Mouse (Mus musculus) left cerebral cortex, postnatal 14 days (tissue): ENCODE measurements around the gene Entpd8. TPM values are rescaled to one million over a fixed set of nuclear protein-coding genes. Genes with fewer than 3 reads are reported as not detected.

Source experiments
- DNase-seq, 2 experiments: peaks; one replicate each; pipeline ENCODE4 v3.0.0; 2021 to 2022; ENCODE audit warnings: low spot score in 2 of 2, mixed read lengths in 1 of 2
- intact Hi-C: fragments of 180-260 bp; cut with DNase I; formaldehyde crosslinking; loops from one replicate; pipeline ENCODE4 v1.15.1; 2025
- microRNA-seq, 2 experiments: library from miRNA; unstranded; fragments of <30 nt; microRNA quantifications; one replicate each; pipeline ENCODE4 v1.2.0; 2022
- total RNA-seq, 2 experiments: library from RNA; stranded (reverse); gene quantifications; 2 replicates each; pipeline ENCODE4 v1.2.3; 2021

Entpd8 gene
- total RNA-seq, 2 experiments from 2014 or later = not detected

GRCm38 (mm10) chr2:25126011-25127010, 46.2 kb downstream of the Entpd8 start:
- intact Hi-C loops = loop anchor here (5.0 kb wide), 1 partner anchor 51 kb away; no protein-coding TSS in a partner anchor
- DNase-seq = peak; percentile 31 to 36

DNA sequence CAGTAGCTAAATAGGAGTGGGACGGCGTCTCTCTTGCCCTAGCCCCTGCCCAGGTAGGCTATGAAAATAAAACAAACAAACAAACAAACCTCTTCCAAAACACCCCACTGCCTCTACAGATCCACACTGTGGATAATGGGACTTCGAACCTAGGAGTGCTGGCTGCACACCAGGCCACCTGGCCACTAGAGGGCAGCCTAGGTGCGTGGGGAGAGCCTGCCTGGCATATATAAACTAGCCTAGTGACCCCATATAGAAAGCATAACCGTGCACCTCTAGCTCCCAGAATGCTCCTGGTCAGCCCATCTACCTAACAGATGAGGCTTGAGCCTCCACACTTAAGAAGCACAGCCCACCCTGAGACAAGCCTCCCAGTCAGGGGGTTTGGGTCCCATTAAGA, 47.1 kb downstream of the Entpd8 start:
- DNase-seq = peak in 1 of 2 experiments; percentile 43
- intact Hi-C loops = loop anchor here (5.0 kb wide), 1 partner anchor 50 kb away; no protein-coding TSS in a partner anchor

DNA sequence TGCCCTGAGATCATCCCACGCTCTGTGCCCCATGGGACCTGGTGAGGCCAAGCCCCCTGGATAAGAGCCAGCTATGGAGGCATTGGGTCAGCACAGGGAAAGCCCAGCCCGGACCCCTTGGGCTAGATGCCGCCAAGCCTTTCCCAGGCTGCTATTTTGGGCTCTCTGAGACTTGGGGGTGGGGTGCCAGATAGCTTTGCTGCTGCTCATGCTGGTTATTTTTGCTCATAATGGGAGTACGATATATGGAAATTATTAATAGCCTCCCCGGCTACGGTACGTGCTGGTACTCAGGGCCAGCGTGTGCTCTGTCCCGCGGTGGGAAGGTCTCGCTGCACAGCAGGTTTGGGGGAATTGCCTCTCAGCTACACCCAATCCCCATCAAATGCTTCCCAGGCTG, 48.0 kb downstream of the Entpd8 start:
- DNase-seq = peak; percentile 8 to 19

DNA sequence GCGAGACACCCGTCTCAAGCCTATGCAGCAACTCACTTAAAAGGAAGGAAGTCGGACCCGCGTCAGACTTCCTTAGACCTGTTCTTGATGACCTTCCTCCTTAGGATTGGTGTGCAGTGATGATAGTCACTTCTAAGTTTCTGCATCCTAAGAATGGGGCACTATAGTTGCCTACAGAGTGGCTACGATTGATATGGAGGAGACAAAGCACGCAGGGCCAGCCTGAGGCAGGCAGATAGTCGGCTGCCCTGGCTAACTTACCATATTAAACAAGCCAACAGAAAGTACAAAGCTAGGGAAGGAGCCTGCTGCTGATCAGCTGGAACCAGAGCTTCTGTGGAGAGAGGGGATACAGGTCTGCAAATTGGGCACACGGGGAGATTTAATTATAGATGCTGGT, 51.5 kb downstream of the Entpd8 start:
- no peak for DNase-seq
- intact Hi-C loops = no loop called here

More for the DNA sequence above, 48.0 kb downstream of the Entpd8 start:
- intact Hi-C loops = loop anchor here (5.0 kb wide), 1 partner anchor 49 kb away; no protein-coding TSS in a partner anchor

Small RNAs within 50 kb of the gene (microRNA-seq; reads per million reads assigned to microRNA genes)
- gene Gm24328 = 0 reads per million in 2 experiments
- 0 reads per million in 2 experiments for gene Mir7664

Other genes starting within 250 kb of the Entpd8 start
- gene Ehmt1, start 160.7 kb upstream of the Entpd8 start, total RNA-seq = 10 to 100 TPM; 55.0 to 61.9 TPM
- 10 to 100 TPM; 15.2 to 19.0 TPM for gene Arrdc1, start 145.1 kb upstream of the Entpd8 start, total RNA-seq
- gene Zmynd19, start 130.5 kb upstream of the Entpd8 start, total RNA-seq = 10 to 100 TPM; 38.0 to 40.9 TPM
- 10 to 100 TPM; 27.7 to 30.9 TPM for gene Dph7, start 117.9 kb upstream of the Entpd8 start, total RNA-seq
- 10 to 100 TPM; 85.4 to 96.4 TPM for gene Mrpl41, start 105.2 kb upstream of the Entpd8 start, total RNA-seq
- 10 to 100 TPM; 10.6 to 13.4 TPM for gene Pnpla7, start 104.3 kb upstream of the Entpd8 start, total RNA-seq
- 100 to 1,000 TPM; 565 to 580 TPM for gene Nsmf, start 25.9 kb upstream of the Entpd8 start, total RNA-seq
- not detected for gene Noxa1, start 14.8 kb downstream of the Entpd8 start, total RNA-seq
- 10 to 100 TPM; 38.6 to 44.9 TPM for gene Nrarp, start 100.5 kb downstream of the Entpd8 start, total RNA-seq
- gene Tor4a, start 116.6 kb downstream of the Entpd8 start, total RNA-seq = 1 to 10 TPM; 1.7 to 2.6 TPM
- 10 to 100 TPM; 49.9 to 52.1 TPM for gene Nelfb, start 131.2 kb downstream of the Entpd8 start, total RNA-seq
- gene Stpg3, start 134.3 kb downstream of the Entpd8 start, total RNA-seq = under 1 TPM; 0.27 to 0.44 TPM
- gene Fam166a, start 138.4 kb downstream of the Entpd8 start, total RNA-seq = not detected
- 100 to 1,000 TPM; 478 to 505 TPM for gene Tubb4b, start 144.4 kb downstream of the Entpd8 start, total RNA-seq
- not detected for gene Slc34a3, start 154.1 kb downstream of the Entpd8 start, total RNA-seq
- gene Rnf224, start 156.5 kb downstream of the Entpd8 start, total RNA-seq = not detected
- gene Rnf208, start 162.0 kb downstream of the Entpd8 start, total RNA-seq = 100 to 1,000 TPM; 220 to 242 TPM
- under 1 TPM in 1 of 2 experiments, not detected in 1; 0.79 TPM for gene Cysrt1, start 162.1 kb downstream of the Entpd8 start, total RNA-seq
- 1 to 10 TPM; 2.3 to 2.8 TPM for gene AL732309.1, start 166.6 kb downstream of the Entpd8 start, total RNA-seq
- 10 to 100 TPM; 35.3 to 41.3 TPM for gene Tmem203, start 175.1 kb downstream of the Entpd8 start, total RNA-seq
- gene Tprn, start 182.3 kb downstream of the Entpd8 start, total RNA-seq = 10 to 100 TPM; 14.2 to 15.7 TPM
- gene Ssna1, start 192.1 kb downstream of the Entpd8 start, total RNA-seq = 10 to 100 TPM; 70.9 to 72.1 TPM
- gene Anapc2, start 192.2 kb downstream of the Entpd8 start, total RNA-seq = 10 to 100 TPM; 69.8 to 73.2 TPM
- gene Tmem210, start 207.8 kb downstream of the Entpd8 start, total RNA-seq = not detected
- not detected for gene Lrrc26, start 209.6 kb downstream of the Entpd8 start, total RNA-seq
- gene Grin1, start 238.9 kb downstream of the Entpd8 start, total RNA-seq = 100 to 1,000 TPM; 477 to 493 TPM